Mouse (Mus musculus) G1E (cell line): Measurements from ENCODE around the gene Sf1.

ENCODE experiments used
- CTCF ChIP-seq: IDR thresholded peaks from 2 replicates; pipeline ENCODE4 v1.5.1; 2012; ENCODE audit warnings: low read depth, low read length, inconsistent platforms, mixed read lengths
- GATA1 ChIP-seq: IDR thresholded peaks from 2 replicates; pipeline ENCODE4 v1.6.1; 2012; ENCODE audit warnings: borderline replicate concordance, low read length, inconsistent platforms, mixed read lengths

GRCm38 (mm10) chr19:6422014-6422413 lies 58.5 kb downstream of the Sf1 start:
- TF ChIP-seq CTCF (no peak), GATA1 (no peak)
